Mouse (Mus musculus) spleen, adult 2 months (tissue): ENCODE results near the gene Disp1.

Experiments used
- CTCF ChIP-seq: fragments of 200-500 bp; IDR thresholded peaks from 2 replicates; pipeline ENCODE4 v1.5.1; 2011; ENCODE audit warnings: mild to moderate bottlenecking, inconsistent platforms; ENCODE audit not compliant: insufficient read depth, insufficient read length, insufficient replicate concordance; ENCODE audit errors: extremely low read depth
- POLR2A ChIP-seq: fragments of 200-500 bp; IDR thresholded peaks from 2 replicates; pipeline ENCODE4 v1.6.1; 2011; ENCODE audit warnings: low read depth, low read length, inconsistent platforms

- TF ChIP-seq POLR2A (no peak), CTCF (no peak)
These were observed 137.0 kb downstream of the Disp1 start for GRCm38 (mm10) chr1:183084085-183085050.
